Mouse (Mus musculus): ENCODE measurements around the gene Tekt1. TPM values are rescaled to one million over a fixed set of nuclear protein-coding genes. Genes with fewer than 3 reads are reported as not detected.
A peak's percentile ranks its signal among the peaks of the same experiment; 100 is the strongest.

The Tekt1 gene
- polyA plus RNA-seq, 2 experiments: 1.3 to 2.2 TPM

DNA sequence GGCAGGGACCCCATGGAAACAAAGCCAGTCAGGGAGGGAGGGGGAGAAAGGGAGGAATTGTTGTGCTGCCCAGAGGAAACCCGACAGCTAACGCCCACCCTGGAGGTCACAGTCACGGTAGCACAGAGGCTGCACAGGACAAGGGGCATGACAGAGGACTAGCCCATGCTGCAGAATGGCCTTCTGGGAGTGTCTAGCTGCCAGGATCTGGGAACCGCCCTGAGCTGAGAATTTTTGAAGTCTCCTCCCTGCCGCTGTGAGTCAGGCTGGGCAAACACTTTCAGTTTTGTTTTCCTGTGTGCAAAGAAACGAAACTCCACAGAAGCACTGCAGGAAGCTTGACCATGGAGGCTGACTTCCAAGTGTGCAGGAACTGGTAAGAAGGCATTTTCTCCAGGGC, 60.9 kb downstream of the Tekt1 start, which contains the start of gene Xaf1:
Gene Xaf1 (plus strand): TSS at position 296 of the 400 bp plus-strand sequence.
- no peaks in the 10 kb centered on the region for H3K4me1 ChIP-seq (ENCODE audit: control insufficient read depth, insufficient read depth, low read length)
- no peak within 1 kb of the TSS for H3K27ac ChIP-seq (replicated peaks; ENCODE audit: low read depth, low read length)
- H3K36me3 ChIP-seq (ENCODE audit: control insufficient read depth, insufficient read depth, low read length): no peaks in the 10 kb centered on the region
- H3K4me3 ChIP-seq (replicated peaks; ENCODE audit: low read length): no peak within 1 kb of the TSS
- ATAC-seq (ENCODE audit: low FRiP score, low read depth) (no peak), DNase-seq (ENCODE audit: low spot score) (no peak)
- WGBS: 31% methylated on average over 6 of the region's 6 CpGs
- 0 out of 2 replicates have a peak within 1 kb of the TSS, but pooled peaks have one; percentile 3 for H3K9ac ChIP-seq (ENCODE audit: low read depth, low read length, severe bottlenecking)
- no peaks in the 10 kb centered on the region for H3K27me3 ChIP-seq (ENCODE audit: control insufficient read depth, insufficient read depth, low read length)
- no peak within 1 kb of the TSS for H3K4me2 ChIP-seq (replicated peaks; ENCODE audit: low read depth, low read length, severe bottlenecking)
- H3K9me3 ChIP-seq (ENCODE audit: control insufficient read depth, low read length): no peaks in the 10 kb centered on the region
- TF ChIP-seq POLR2A (IDR thresholded peaks at IDR 0.05; ENCODE audit: borderline replicate concordance, extremely low read depth, insufficient read depth, insufficient read length): no peak

Small RNAs within 50 kb of the gene (microRNA-seq; reads per million reads assigned to microRNA genes)
- gene Mir6338: not detected

Other genes with a start within 250 kb of the Tekt1 start
- 1.0 and 1.2 TPM in 2 replicates for gene Pitpnm3, start 226.7 kb downstream of the Tekt1 start, polyA plus RNA-seq (2012; rRNA removed)
- 0.28 and 0.40 TPM in 2 replicates for gene Pitpnm3, start 226.7 kb downstream of the Tekt1 start, polyA plus RNA-seq (2014; fragmentation: Nextera tagmentation; extraction: Ambion mirVana)
- 1.7 and 2.4 TPM in 2 replicates for gene Gm43951, start 155.6 kb downstream of the Tekt1 start, polyA plus RNA-seq (2012; rRNA removed)
- gene Gm43951, start 155.6 kb downstream of the Tekt1 start, polyA plus RNA-seq (2014; fragmentation: Nextera tagmentation; extraction: Ambion mirVana): 0.12 TPM in 1 of 2 replicates, not detected in the other
- 15.3 and 19.2 TPM in 2 replicates for gene 4933427D14Rik, start 155.0 kb downstream of the Tekt1 start, polyA plus RNA-seq (2012; rRNA removed)
- 11.1 and 15.6 TPM in 2 replicates for gene 4933427D14Rik, start 155.0 kb downstream of the Tekt1 start, polyA plus RNA-seq (2014; fragmentation: Nextera tagmentation; extraction: Ambion mirVana)
- gene Txndc17, start 154.9 kb downstream of the Tekt1 start, polyA plus RNA-seq (2012; rRNA removed): 86.9 and 133 TPM in 2 replicates
- 235 and 239 TPM in 2 replicates for gene Txndc17, start 154.9 kb downstream of the Tekt1 start, polyA plus RNA-seq (2014; fragmentation: Nextera tagmentation; extraction: Ambion mirVana)
- gene Med31, start 146.8 kb downstream of the Tekt1 start, polyA plus RNA-seq (2012; rRNA removed): 32.9 and 33.2 TPM in 2 replicates
- 39.0 and 46.2 TPM in 2 replicates for gene Med31, start 146.8 kb downstream of the Tekt1 start, polyA plus RNA-seq (2014; fragmentation: Nextera tagmentation; extraction: Ambion mirVana)
- gene Slc13a5, start 95.2 kb downstream of the Tekt1 start, polyA plus RNA-seq (2012; rRNA removed): 5.6 and 7.5 TPM in 2 replicates
- gene Slc13a5, start 95.2 kb downstream of the Tekt1 start, polyA plus RNA-seq (2014; fragmentation: Nextera tagmentation; extraction: Ambion mirVana): 1.7 and 3.0 TPM in 2 replicates
- gene Xaf1, start 60.8 kb downstream of the Tekt1 start, polyA plus RNA-seq (2012; rRNA removed): 1.1 and 2.9 TPM in 2 replicates
- 1.9 and 2.0 TPM in 2 replicates for gene Xaf1, start 60.8 kb downstream of the Tekt1 start, polyA plus RNA-seq (2014; fragmentation: Nextera tagmentation; extraction: Ambion mirVana)
- gene Fbxo39, start 48.0 kb downstream of the Tekt1 start, polyA plus RNA-seq (2012; rRNA removed): not detected in 2 replicates
- gene Fbxo39, start 48.0 kb downstream of the Tekt1 start, polyA plus RNA-seq (2014; fragmentation: Nextera tagmentation; extraction: Ambion mirVana): not detected in 2 replicates
- 23.9 and 24.2 TPM in 2 replicates for gene Smtnl2, start 49.3 kb upstream of the Tekt1 start, polyA plus RNA-seq (2012; rRNA removed)
- 31.9 and 33.2 TPM in 2 replicates for gene Smtnl2, start 49.3 kb upstream of the Tekt1 start, polyA plus RNA-seq (2014; fragmentation: Nextera tagmentation; extraction: Ambion mirVana)
- 4.6 and 4.9 TPM in 2 replicates for gene Ggt6, start 73.1 kb upstream of the Tekt1 start, polyA plus RNA-seq (2012; rRNA removed)
- 4.8 and 5.9 TPM in 2 replicates for gene Ggt6, start 73.1 kb upstream of the Tekt1 start, polyA plus RNA-seq (2014; fragmentation: Nextera tagmentation; extraction: Ambion mirVana)
- 103 and 110 TPM in 2 replicates for gene Mybbp1a, start 78.9 kb upstream of the Tekt1 start, polyA plus RNA-seq (2012; rRNA removed)
- 123 and 127 TPM in 2 replicates for gene Mybbp1a, start 78.9 kb upstream of the Tekt1 start, polyA plus RNA-seq (2014; fragmentation: Nextera tagmentation; extraction: Ambion mirVana)
- 15.9 and 16.6 TPM in 2 replicates for gene Spns2, start 127.5 kb upstream of the Tekt1 start, polyA plus RNA-seq (2012; rRNA removed)
- 5.9 and 6.3 TPM in 2 replicates for gene Spns2, start 127.5 kb upstream of the Tekt1 start, polyA plus RNA-seq (2014; fragmentation: Nextera tagmentation; extraction: Ambion mirVana)
- gene Spns3, start 188.1 kb upstream of the Tekt1 start, polyA plus RNA-seq (2012; rRNA removed): 0.41 and 0.50 TPM in 2 replicates
- gene Spns3, start 188.1 kb upstream of the Tekt1 start, polyA plus RNA-seq (2014; fragmentation: Nextera tagmentation; extraction: Ambion mirVana): 0.62 and 0.68 TPM in 2 replicates
- 30.4 and 30.5 TPM in 2 replicates for gene Ube2g1, start 244.8 kb upstream of the Tekt1 start, polyA plus RNA-seq (2012; rRNA removed)
- gene Ube2g1, start 244.8 kb upstream of the Tekt1 start, polyA plus RNA-seq (2014; fragmentation: Nextera tagmentation; extraction: Ambion mirVana): 69.7 and 74.8 TPM in 2 replicates